Mouse (Mus musculus) CH12.LX (cell line): ENCODE measurements around the gene Pdcd7.

Experiments
- CTCF ChIP-seq, 2 experiments: IDR thresholded peaks in 1 of 2; conservative IDR thresholded peaks in 1 of 2; 2 replicates each; pipeline ENCODE4 v1.5.1; 2011 to 2012; ENCODE audit warnings: low read depth in 2 of 2, low read length in 2 of 2, improper control_type of control experiment in 1 of 2, inconsistent platforms in 1 of 2, mild to moderate bottlenecking in 1 of 2, moderate library complexity in 1 of 2
- EP300 ChIP-seq: IDR thresholded peaks from 2 replicates; pipeline ENCODE4 v1.6.1; 2011; ENCODE audit warnings: low read length, improper control_type of control experiment
- POLR2A ChIP-seq: IDR thresholded peaks from 2 replicates; pipeline ENCODE4 v1.6.1; 2011; ENCODE audit warnings: low read depth, mild to moderate bottlenecking, improper control_type of control experiment, low read length
- POLR2AphosphoS2 ChIP-seq: IDR thresholded peaks from 2 replicates; pipeline ENCODE4 v1.6.1; 2011; ENCODE audit warnings: low read depth, low read length, improper control_type of control experiment
- RCOR1 ChIP-seq: conservative IDR thresholded peaks from 2 replicates; pipeline ENCODE4 v1.6.1; 2012; ENCODE audit warnings: low read depth, mild to moderate bottlenecking, inconsistent platforms, low read length, improper control_type of control experiment
- SIN3A ChIP-seq: IDR thresholded peaks from 2 replicates; pipeline ENCODE4 v1.6.1; 2012; ENCODE audit warnings: low read length, improper control_type of control experiment, inconsistent platforms
- SMC3 ChIP-seq: IDR thresholded peaks from 2 replicates; pipeline ENCODE4 v1.6.1; 2011; ENCODE audit warnings: low read depth, low read length, improper control_type of control experiment
- UBTF ChIP-seq: IDR thresholded peaks from 2 replicates; pipeline ENCODE4 v1.6.1; 2012; ENCODE audit warnings: low read depth, mild to moderate bottlenecking, inconsistent platforms, low read length, improper control_type of control experiment, moderate library complexity

GRCm38 (mm10) chr9:65382751-65383097 is 36.8 kb downstream of the Pdcd7 start:
- TF ChIP-seq EP300 (no peak), POLR2AphosphoS2 (no peak), CTCF (conservative IDR thresholded peaks at IDR 0.05 in 1 of 2, IDR thresholded peaks at IDR 0.05 in 1 of 2; ENCODE audit: low read depth in 2 of 2, low read length in 2 of 2) (no peak), RCOR1 (no peak), SIN3A (no peak), SMC3 (no peak), UBTF (no peak), POLR2A (no peak)
